Mouse (Mus musculus) left cerebral cortex, postnatal 25 days (tissue): Measurements from ENCODE around the gene Dlx2. TPM values are rescaled to one million over a fixed set of nuclear protein-coding genes. Genes with fewer than 3 reads are reported as not detected.
A peak's percentile ranks its signal among the peaks of the same experiment; 100 is the strongest.

ENCODE experiments used
- DNase-seq, 2 experiments: peaks; one replicate each; pipeline ENCODE4 v3.0.0; 2022; ENCODE audit warnings: low spot score in 2 of 2, mixed read lengths in 1 of 2
- intact Hi-C: fragments of 180-260 bp; cut with DNase I; formaldehyde crosslinking; loops from one replicate; pipeline ENCODE4 v1.15.1; 2025
- total RNA-seq, 2 experiments: library from RNA; stranded (reverse); gene quantifications; 2 replicates each; pipeline ENCODE4 v1.2.3; 2021

The Dlx2 gene
- total RNA-seq, 2 experiments from 2014 or later = 5.3 to 5.4 TPM

- intact Hi-C loops = no loop called here
- no peak for DNase-seq
These were observed 4.2 kb downstream of the Dlx2 start for GRCm38 (mm10) chr2:71542227-71542815.

GRCm38 (mm10) chr2:71541418-71542226, 4.9 kb downstream of the Dlx2 start:
- intact Hi-C loops = no loop called here

DNA sequence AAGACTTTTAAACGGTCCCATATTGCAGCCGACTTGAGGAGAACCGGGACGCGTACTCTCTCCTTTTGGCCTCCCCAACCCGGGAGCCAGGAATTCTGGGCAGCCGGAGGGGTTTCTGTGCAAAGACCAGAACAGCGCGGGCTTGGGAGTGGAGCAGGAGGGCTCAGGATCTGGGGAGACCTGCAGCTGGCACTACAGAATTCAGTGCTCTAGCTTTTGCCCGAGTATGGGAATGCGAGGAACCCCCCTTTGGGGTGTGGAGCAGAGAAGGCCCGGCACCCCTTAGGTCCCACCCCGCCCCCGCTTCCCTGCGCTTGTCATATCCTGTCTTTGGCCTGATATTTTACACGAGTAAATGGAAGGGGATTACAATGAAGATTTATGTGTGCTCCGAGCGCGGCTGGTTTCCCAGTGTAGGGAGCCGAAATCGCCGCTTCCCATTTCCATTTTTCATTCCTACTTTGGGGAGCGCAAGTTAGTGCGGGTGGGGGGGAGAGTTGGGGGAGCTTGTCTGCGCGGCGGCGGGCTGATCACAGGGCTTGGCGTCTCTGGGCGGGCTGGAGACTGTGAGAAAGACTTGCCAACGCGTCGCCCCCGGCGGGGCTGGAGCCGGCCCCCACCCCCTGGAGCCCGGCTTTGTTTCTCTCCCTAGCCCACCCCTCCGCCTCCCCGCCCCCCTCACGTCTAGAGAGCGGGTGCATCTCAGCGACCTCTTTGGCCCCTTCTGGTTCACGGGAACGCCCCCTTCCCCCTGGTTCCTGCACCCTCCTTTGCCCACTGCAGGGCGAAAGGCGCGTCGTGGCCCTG, 5.7 kb downstream of the Dlx2 start:
- DNase-seq = peak; percentile 12 to 17
- intact Hi-C loops = no loop called here

More at GRCm38 (mm10) chr2:71541418-71542226, 4.9 kb downstream of the Dlx2 start:
- peak in 1 of 2 experiments; percentile 6 for DNase-seq

- intact Hi-C loops = loop anchor here (5.0 kb wide), 1 partner anchor 972 kb away; no protein-coding TSS in a partner anchor
- no peak for DNase-seq
These were observed 12.1 kb downstream of the Dlx2 start for GRCm38 (mm10) chr2:71534242-71535052.

- intact Hi-C loops = no loop called here
- DNase-seq = no peak
These were observed 13.5 kb downstream of the Dlx2 start for GRCm38 (mm10) chr2:71533094-71533493.

DNA sequence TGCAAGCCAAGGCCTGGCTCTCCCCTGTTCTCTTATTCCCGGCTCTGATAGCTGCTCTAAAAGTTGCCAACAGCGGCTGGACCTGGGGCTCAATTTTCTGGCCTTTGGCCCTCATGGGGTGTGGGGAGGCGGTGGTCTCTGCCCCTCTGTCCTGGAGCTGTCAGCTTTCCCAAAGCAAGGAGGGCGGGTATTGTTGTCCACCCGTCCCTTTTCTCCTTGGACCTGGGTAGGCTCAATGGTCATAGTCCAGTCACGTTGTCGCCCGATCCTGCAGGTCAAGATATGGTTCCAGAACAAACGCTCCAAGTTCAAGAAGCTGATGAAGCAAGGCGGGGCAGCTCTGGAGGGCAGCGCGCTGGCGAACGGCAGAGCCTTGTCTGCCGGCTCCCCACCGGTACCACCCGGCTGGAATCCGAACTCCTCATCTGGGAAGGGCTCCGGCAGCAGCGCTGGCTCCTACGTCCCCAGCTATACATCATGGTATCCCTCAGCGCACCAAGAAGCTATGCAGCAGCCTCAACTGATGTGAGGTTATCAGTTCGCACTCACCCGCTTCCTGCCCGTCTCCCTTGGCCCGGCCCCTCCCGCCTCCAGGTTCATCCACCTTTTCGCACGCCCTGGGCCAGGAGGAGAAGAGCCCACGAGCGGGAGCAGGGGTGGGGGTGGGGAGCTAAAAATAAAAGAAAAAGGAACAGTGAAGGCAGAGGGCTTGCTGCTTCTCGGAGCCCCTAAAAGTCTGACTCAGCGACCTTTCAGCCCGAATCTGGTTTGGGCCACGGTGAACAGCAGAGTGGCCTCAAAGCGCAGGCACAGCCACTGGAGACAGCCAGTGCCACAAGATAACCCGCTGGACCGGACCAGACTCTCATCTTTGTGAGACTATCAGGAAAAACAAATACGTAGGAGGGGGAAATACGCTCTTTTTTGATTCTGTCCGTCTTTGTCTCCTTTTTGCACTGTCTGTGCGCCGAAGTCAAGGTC, 14.3 kb downstream of the Dlx2 start:
- DNase-seq = peak in 1 of 2 experiments; percentile 5
- intact Hi-C loops = loop anchor here (2.0 kb wide), 1 partner anchor 13 kb away; no protein-coding TSS in a partner anchor

GRCm38 (mm10) chr2:71531124-71531590, 15.4 kb downstream of the Dlx2 start:
- intact Hi-C loops = loop anchor here (2.0 kb wide), 1 partner anchor 14 kb away; no protein-coding TSS in a partner anchor
- DNase-seq = no peak

DNA sequence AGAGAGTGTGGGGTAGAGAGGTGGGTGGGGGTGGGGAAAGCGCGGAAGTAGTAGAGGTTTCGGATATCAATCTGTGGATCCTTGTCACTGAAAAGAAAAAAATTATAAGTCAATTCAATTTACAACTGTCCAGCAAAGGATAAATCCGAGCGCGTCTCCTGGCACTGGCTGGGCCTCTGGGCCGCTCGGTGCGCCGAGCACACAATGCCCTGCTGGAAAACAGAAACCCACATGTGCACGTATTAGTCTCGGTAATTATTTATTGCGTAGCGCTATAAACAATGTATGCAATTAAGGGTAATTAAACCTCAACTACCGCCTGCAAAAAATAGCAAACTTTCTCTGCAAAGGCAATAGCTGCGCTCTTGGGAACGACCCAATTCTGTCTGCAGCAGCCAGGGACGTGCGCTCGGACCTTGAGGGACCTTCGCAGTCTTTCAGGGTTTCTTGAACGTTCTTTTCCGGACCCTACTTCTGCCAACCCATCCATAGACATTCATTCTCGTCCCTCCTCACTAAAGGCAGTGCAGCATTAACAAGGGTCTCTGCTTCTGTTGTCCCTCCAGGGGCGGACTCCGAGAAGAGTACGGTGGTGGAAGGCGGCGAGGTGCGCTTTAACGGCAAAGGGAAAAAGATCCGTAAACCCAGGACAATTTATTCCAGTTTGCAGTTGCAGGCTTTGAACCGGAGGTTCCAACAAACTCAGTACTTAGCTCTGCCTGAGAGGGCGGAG, 16.0 kb downstream of the Dlx2 start:
- DNase-seq = peak; percentile 16 to 24
- intact Hi-C loops = loop anchor here (2.0 kb wide), 1 partner anchor 14 kb away; no protein-coding TSS in a partner anchor

DNA sequence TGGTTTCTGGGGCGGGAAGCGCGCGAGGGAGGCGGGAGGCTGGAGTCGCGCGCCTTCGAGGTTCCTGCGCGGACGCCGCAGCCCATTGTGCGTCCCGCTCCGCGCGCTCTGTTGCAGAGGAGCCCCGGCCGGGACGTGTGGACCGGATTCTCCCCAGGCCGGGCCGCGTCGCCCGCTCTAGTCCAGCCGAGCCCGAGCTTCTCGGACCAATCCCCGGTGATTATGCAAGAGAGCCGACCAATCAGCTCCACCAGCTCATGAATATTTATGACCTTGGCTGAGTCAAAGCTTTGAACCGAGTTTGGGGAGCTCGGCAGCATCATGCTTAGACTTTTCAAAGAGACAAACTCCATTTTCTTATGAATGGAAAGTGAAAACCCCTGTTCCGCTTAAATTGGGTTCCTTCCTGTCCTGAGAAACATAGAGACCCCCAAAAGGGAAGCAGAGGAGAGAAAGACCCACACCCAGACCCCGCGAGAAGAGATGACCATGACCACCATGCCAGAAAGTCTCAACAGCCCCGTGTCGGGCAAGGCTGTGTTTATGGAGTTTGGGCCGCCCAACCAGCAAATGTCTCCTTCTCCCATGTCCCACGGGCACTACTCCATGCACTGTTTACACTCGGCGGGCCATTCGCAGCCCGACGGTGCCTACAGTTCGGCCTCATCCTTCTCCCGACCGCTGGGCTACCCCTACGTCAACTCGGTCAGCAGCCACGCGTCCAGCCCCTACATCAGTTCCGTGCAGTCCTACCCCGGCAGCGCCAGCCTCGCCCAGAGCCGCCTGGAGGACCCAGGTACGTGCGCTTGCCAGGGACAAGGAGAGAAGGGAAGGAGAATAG, 16.8 kb downstream of the Dlx2 start:
- DNase-seq = peak; percentile 57 to 80
- intact Hi-C loops = loop anchor here (2.0 kb wide), 1 partner anchor 15 kb away; no protein-coding TSS in a partner anchor

GRCm38 (mm10) chr2:71528714-71529510, 17.6 kb downstream of the Dlx2 start:
- intact Hi-C loops = no loop called here

GRCm38 (mm10) chr2:71528014-71528713, 18.4 kb downstream of the Dlx2 start, which contains the start of gene Dlx1:
Gene Dlx1 (plus strand): TSS chr2:71528113.
- DNase-seq = peak; percentile 22 to 23
- intact Hi-C loops = no loop called here

More at GRCm38 (mm10) chr2:71528714-71529510, 17.6 kb downstream of the Dlx2 start:
- peak in 1 of 2 experiments; percentile 18 for DNase-seq

DNA sequence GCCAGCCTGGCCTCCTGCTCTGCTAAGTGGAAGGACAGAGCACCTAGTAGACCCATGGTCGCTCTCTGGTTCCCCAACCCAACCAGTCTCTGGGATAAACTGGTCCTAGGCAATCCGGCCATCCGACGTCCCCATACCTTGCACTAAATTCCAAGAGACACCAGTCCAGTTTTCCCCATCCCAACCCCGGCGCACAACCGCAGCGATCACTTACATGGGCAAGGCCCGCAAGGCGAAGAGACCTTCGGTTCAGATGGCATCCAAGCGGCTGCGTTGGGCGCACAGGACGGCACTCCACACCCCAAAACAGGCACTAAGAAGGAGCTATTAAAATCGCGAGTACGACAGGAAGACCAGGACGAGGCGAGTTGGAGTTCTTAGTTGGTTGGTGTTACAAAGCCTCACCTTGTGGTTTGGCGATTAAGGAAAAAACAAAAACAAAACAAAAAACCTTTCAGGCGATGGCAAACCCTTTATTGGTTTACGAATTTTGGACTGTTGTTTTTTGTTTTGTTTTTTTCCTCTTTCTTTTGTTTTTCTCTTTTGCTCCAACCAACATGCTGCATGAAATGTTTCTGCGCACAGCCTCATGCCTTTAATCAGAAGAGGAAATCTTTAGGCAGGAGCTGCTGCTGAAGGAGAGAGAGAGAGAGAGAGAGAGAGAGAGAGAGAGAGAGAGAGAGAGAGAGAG, 19.1 kb downstream of the Dlx2 start:
- DNase-seq = peak; percentile 3 to 14
- intact Hi-C loops = no loop called here

DNA sequence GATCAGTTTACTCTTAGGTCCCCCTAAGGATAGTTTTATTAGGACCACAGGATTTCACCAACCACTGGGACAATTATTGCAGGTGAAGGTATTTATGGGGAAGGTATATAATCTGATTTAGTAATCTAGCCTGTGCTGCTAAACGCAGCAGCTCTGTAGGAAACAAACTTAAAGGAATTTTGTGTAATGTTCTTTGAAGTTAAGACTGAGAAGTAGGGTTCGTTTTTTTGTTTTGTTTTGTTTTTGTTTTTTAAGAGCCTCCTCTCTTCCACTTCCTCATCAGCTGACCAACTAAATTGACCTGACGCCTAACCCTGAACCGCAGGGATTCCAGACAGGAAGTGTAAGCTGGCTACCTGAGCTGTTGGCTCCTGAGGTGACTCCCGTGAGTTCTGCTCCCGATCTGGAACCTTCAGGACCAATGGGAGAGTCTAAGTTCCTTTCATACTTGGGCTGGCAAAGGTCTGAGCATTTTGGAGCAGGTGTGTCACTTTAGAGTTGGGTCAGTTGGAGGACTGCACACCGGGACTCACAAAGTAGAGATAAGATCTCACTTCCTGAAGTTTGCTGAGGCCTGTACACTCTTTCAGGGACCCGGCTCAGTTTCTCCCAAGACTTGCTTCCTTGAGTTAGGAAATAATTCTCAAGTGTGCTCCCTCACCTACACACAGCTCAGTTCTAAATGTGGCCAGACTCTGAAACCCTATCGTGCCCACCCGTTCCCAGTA, 19.8 kb downstream of the Dlx2 start:
- intact Hi-C loops = no loop called here
- DNase-seq = no peak

- intact Hi-C loops = no loop called here
- no peak for DNase-seq
These were observed 21.8 kb downstream of the Dlx2 start for GRCm38 (mm10) chr2:71524763-71525162.
